Mouse (Mus musculus) gastrocnemius, adult 2 months (tissue): ENCODE measurements around the gene Gm38431. TPM values are rescaled to one million over a fixed set of nuclear protein-coding genes. Genes with fewer than 3 reads are reported as not detected.

ENCODE experiments used
- DNase-seq: peaks from one replicate; pipeline ENCODE4 v3.0.0; 2022
- H3K27ac ChIP-seq: fragments of 200-600 bp; 2 replicates; pipeline ENCODE4 v1.8.1; 2022; ENCODE audit warnings: mild to moderate bottlenecking
- H3K4me3 ChIP-seq: fragments of 200-600 bp; 2 replicates; pipeline ENCODE4 v1.8.1; 2022; ENCODE audit warnings: mild to moderate bottlenecking, moderate library complexity
- CTCF ChIP-seq: fragments of 200-600 bp; IDR thresholded peaks from 2 replicates; pipeline ENCODE4 v1.8.1; 2022; ENCODE audit warnings: antibody characterized with exemption, mild to moderate bottlenecking, moderate library complexity
- intact Hi-C: fragments of 180-260 bp; cut with DNase I; formaldehyde crosslinking; loops from one replicate; pipeline ENCODE4 v1.15.1; 2025
- total RNA-seq, 2 experiments: library from RNA; stranded (reverse); gene quantifications; 2 replicates each; pipeline ENCODE4 v1.2.3; 2021

Gene Gm38431
- total RNA-seq, 2 experiments from 2014 or later = 1.2 to 1.6 TPM

DNA sequence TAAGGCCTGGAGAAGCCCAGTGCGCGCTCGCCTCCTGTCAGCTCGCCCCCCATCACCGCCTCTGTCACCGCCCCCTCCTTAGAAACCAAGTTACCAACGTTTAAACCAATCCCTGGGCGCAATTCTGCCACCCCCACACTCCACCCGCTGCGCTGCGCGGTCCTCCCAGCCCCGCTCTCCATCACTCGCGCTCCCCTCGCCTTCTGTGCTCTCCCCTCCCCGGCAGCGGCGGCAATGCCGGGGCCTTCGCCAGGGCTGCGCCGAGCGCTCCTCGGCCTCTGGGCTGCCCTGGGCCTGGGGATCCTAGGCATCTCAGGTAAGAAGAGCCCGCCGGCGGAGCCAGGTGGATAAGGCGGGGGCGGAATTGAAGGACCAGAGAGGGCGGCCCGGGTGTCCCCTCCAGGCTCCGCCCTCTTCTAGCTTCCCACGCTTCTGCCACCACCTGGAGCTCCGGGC is 59.9 kb downstream of the Gm38431 start, which contains the start of gene Icam5:
Gene Icam5, plus strand, starts transcription at position 178 of the 456 bp plus-strand sequence.
- intact Hi-C loops = loop anchor here (2.0 to 5.0 kb wide), 3 partner anchors 59 to 131 kb away; partner anchors contain the start of genes Gm38431 and Tyk2
- DNase-seq = peak; percentile 36
- Histone ChIP-seq H3K4me3 (peak within 1 kb of the TSS; percentile 83), H3K27ac (peak within 1 kb of the TSS; percentile 84)
- TF ChIP-seq CTCF = no peak

GRCm38 (mm10) chr9:21031251-21031895 is 60.4 kb downstream of the Gm38431 start:
- intact Hi-C loops = loop anchor here (2.0 to 5.0 kb wide), 2 partner anchors 101 to 131 kb away; partner anchors contain the start of gene Tyk2
- peak; percentile 78 for DNase-seq
- H3K27ac ChIP-seq = peak overlapping the region; percentile 84
- no peak for TF ChIP-seq CTCF
- H3K4me3 ChIP-seq = peak overlapping the region; percentile 83

DNA sequence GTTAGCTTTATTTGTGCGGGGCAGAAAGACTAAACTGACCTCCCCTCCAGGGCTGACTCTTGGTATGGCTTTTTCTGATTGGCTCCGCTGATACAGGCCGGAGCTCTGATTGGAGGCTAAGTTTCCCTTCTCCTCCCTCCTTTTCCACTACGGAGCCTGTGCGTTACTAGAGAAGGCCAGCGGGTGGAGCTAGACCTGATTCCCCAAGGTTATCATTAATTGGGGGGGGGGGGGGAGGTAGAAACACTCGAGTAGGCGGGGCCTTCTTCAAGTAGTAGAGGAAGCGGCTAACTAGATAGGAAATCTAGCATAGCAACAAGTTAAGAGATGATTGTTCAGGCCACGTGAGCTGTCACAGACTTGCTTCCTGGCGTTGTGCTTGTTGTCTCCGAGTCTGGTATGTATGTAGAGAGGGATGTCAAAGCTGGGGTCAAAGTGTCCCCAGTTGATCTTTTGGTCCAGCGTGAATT is 61.0 kb downstream of the Gm38431 start:
- Histone ChIP-seq H3K4me3 (peak overlapping the region; percentile 83), H3K27ac (peak overlapping the region; percentile 84)
- peak; percentile 90 for DNase-seq
- intact Hi-C loops = loop anchor here (2.0 to 5.0 kb wide), 2 partner anchors 101 to 130 kb away; partner anchors contain the start of gene Tyk2
- peak; percentile 66 for TF ChIP-seq CTCF

DNA sequence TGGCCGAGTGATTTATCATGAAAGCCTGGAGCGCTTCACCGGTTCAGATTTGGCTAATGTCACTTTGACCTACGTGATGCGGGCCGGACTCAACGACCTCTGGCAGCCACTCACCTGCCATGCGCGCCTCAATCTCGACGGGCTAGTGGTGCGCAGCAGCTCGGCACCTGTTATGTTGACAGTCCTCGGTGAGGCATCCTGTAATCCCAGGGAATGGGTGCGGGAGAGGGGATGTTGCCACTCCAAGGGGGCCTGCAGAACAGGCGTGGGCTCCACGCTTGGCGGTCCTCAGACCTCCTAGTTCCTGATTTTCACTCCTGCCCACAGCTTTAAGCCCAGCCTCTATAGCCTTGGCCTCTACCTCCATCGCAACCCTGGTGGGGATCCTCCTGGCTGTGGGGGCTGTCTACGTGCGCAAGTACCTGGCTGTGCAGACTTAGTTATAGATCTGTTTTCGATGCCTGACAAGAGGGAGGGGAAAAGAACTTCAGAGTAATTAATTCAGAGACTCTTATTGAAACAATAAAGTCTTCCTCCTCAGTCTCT is 61.7 kb downstream of the Gm38431 start:
- H3K4me3 ChIP-seq = peak overlapping the region; percentile 83
- peak overlapping the region; percentile 84 for H3K27ac ChIP-seq
- intact Hi-C loops = loop anchor here (2.0 to 5.0 kb wide), 2 partner anchors 102 to 129 kb away; partner anchors contain the start of gene Tyk2
- peak; percentile 30 for DNase-seq
- no peak for TF ChIP-seq CTCF

DNA sequence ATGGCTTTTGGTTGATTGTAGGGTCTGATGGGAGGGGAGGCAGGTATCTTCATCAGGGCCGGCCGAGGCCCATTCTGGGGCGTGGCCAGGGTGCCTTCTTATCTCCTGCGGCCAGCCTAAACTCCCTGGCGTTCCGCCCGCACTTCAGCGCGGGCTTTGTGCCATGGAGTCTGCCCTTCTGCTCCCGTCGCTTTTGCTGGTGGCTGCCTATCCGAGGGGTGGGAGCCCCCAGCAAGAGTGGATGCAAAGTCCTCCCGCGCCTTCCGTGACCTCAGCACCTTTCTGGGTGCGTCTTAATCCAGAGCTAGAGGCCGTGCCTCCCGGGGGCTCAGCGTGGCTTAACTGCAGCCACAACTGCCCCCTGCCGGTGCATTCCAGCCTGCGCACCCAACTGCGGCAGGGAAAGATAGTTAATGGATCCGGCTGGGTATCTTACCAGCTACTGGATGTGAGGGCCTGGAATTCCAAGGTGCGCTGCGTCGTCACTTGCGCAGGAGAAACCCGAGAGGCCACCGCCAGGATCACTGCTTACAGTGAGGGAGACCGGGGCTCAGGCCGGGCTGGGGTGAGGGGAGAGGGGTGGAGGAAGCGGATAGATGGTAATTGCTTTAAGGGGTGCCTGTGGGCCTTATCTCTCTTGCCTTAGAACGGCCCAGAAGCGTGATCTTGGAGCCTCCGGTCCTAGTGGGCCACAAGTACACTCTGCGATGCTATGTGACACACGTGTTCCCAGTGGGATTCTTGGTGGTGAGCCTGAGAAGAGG is 62.3 kb downstream of the Gm38431 start, which contains the start of gene Icam4:
Gene Icam4, plus strand, starts transcription at position 83 of the 764 bp plus-strand sequence.
- peak; percentile 94; the same call in 1 of the 2 replicates for TF ChIP-seq CTCF
- DNase-seq = peak; percentile 89
- H3K4me3 ChIP-seq = peak within 1 kb of the TSS; percentile 83
- peak within 1 kb of the TSS; percentile 84 for H3K27ac ChIP-seq
- intact Hi-C loops = loop anchor here (2.0 to 5.0 kb wide), 3 partner anchors 27 to 129 kb away; partner anchors contain the start of genes Mrpl4 and Tyk2

GRCm38 (mm10) chr9:21028560-21029110 is 63.2 kb downstream of the Gm38431 start:
- intact Hi-C loops = loop anchor here (2.0 kb wide), 1 partner anchor 26 kb away; the partner anchor contains the start of gene Mrpl4
- no peak for TF ChIP-seq CTCF
- no peak for DNase-seq
- no peak overlapping the region for H3K27ac ChIP-seq
- H3K4me3 ChIP-seq = no peak overlapping the region

DNA sequence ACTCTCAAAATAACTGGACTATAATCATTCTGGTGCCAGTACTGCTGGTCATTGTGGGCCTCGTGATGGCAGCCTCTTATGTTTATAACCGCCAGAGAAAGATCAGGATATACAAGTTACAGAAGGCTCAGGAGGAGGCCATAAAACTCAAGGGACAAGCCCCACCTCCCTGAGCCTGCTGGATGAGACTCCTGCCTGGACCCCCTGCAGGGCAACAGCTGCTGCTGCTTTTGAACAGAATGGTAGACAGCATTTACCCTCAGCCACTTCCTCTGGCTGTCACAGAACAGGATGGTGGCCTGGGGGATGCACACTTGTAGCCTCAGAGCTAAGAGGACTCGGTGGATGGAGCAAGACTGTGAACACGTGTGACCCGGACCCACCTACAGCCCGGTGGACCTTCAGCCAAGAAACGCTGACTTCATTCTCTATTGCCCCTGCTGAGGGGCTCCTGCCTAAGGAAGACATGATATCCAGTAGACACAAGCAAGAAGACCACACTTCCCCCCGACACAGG is 64.0 kb downstream of the Gm38431 start:
- TF ChIP-seq CTCF = no peak
- no peak overlapping the region for H3K27ac ChIP-seq
- intact Hi-C loops = loop anchor here (2.0 kb wide), 1 partner anchor 25 kb away; the partner anchor contains the start of gene Mrpl4
- no peak for DNase-seq
- no peak overlapping the region for H3K4me3 ChIP-seq

DNA sequence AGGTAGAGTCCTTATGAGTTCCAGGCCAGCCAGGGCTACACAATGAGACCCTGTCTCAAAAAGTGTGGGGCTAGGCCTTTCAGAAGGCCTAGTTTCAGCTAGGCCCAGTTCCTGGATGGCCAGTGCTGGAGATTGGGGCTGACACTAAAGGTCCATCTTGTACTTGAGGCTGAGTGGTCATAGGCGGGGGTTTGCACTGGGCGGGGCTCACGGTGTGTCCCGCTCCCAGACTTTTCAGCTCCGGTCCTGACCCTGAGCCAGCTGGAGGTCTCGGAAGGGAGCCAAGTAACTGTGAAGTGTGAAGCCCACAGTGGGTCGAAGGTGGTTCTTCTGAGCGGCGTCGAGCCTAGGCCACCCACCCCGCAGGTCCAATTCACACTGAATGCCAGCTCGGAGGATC is 64.9 kb downstream of the Gm38431 start:
- intact Hi-C loops = no loop called here

GRCm38 (mm10) chr9:21025258-21025810 is 66.5 kb downstream of the Gm38431 start:
- H3K4me3 ChIP-seq = no peak overlapping the region
- intact Hi-C loops = no loop called here
- H3K27ac ChIP-seq = no peak overlapping the region
- TF ChIP-seq CTCF = no peak
- no peak for DNase-seq

More for the DNA sequence above, 64.9 kb downstream of the Gm38431 start:
- H3K4me3 ChIP-seq = no peak overlapping the region
- no peak overlapping the region for H3K27ac ChIP-seq
- TF ChIP-seq CTCF = no peak
- no peak for DNase-seq

DNA sequence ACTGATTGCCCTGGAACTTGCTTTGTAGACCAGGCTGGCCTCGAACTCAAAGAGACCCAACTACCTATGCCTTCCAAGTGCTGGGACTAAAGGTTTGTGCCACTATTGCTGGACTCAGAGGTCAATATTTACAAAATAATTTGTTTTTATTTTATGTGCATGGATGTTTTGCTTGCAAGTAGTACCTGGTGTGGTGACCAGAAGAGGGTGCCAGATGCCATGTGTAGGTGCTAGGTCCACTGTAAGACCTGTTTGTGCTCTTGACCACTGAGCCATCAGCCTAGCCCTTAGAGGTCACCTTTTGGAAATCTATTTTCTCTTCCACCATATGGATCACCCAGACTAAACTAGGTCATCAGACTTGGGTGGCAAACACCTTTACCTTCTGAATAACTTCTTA is 69.1 kb downstream of the Gm38431 start:
- no peak for DNase-seq
- no peak overlapping the region for H3K4me3 ChIP-seq
- intact Hi-C loops = no loop called here
- no peak overlapping the region for H3K27ac ChIP-seq
- TF ChIP-seq CTCF = no peak

DNA sequence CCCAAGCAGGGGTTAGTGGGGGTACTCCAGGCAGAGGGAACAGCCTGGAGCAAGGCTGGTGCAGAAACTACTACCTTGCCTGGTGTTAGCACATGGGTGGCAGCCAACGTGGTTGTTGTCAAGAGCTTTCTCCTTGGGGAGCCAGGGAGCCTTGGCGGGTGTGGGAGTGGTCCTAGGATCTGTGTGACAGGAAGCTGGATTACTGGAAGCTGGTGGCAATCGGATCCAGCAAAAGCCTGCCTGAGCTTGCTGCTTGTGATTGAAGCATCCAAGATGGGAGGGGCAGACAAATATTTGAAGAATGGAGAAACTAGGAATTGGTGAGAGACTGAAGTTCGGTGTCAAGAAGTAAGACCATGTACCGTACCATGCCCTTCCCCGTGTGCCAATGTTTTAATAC is 69.5 kb downstream of the Gm38431 start:
- TF ChIP-seq CTCF = no peak
- DNase-seq = no peak
- intact Hi-C loops = no loop called here
- no peak overlapping the region for H3K4me3 ChIP-seq
- H3K27ac ChIP-seq = no peak overlapping the region
